Mouse (Mus musculus) hindbrain, embryonic 11.5 days (tissue): Measurements from ENCODE around the gene Cd300ld. TPM values are rescaled to one million over a fixed set of nuclear protein-coding genes. Genes with fewer than 3 reads are reported as not detected.

Experiments used
- ATAC-seq: fragments of 200-750 bp; cut with Nextera tagmentation; 2 replicates; pipeline ENCODE4 v1.8.0; 2017; ENCODE audit warnings: mild to moderate bottlenecking, moderate TSS enrichment, moderate library complexity; ENCODE audit not compliant: low FRiP score
- DNase-seq: peaks from one replicate; pipeline ENCODE4 v3.0.0-alpha.2; 2015; ENCODE audit warnings: low spot score
- H3K27ac ChIP-seq: fragments of 300-500 bp; sonication (generic); 2 replicates; pipeline ENCODE4 v1.5.1; 2014; ENCODE audit warnings: mild to moderate bottlenecking, low read depth, low read length
- H3K27me3 ChIP-seq: fragments of 300-500 bp; sonication (generic); 2 replicates; pipeline ENCODE4 v1.6.1; 2014; ENCODE audit warnings: mild to moderate bottlenecking, low read length, moderate library complexity, mixed read lengths; ENCODE audit not compliant: control insufficient read depth, insufficient read depth
- H3K36me3 ChIP-seq: fragments of 300-500 bp; sonication (generic); 2 replicates; pipeline ENCODE4 v1.6.1; 2014; ENCODE audit warnings: mild to moderate bottlenecking, low read length, moderate library complexity, mixed read lengths; ENCODE audit not compliant: control insufficient read depth, insufficient read depth
- H3K4me1 ChIP-seq: fragments of 300-500 bp; sonication (generic); replicated peaks from 2 replicates; pipeline ENCODE4 v1.6.1; 2014; ENCODE audit warnings: low read length, mixed read lengths; ENCODE audit not compliant: control insufficient read depth, insufficient read depth
- H3K4me2 ChIP-seq: fragments of 300-500 bp; sonication (generic); replicated peaks from 2 replicates; pipeline ENCODE4 v1.6.1; 2014; ENCODE audit warnings: mild to moderate bottlenecking, low read depth, low read length
- H3K4me3 ChIP-seq: fragments of 300-500 bp; sonication (generic); 2 replicates; pipeline ENCODE4 v1.5.1; 2014; ENCODE audit warnings: low read depth, low read length
- H3K9ac ChIP-seq: fragments of 300-500 bp; sonication (generic); 2 replicates; pipeline ENCODE4 v1.6.1; 2014; ENCODE audit warnings: low read depth, low read length
- H3K9me3 ChIP-seq: fragments of 300-500 bp; sonication (generic); 2 replicates; pipeline ENCODE4 v1.6.1; 2016; ENCODE audit warnings: low read length; ENCODE audit not compliant: control insufficient read depth
- whole genome bisulfite sequencing: fragments of 180-500 bp; shearing (Covaris S2); extraction: QIAGEN DNeasy Blood & Tissue Kit; methylation state at CpG from one replicate; pipeline ENCODE4 v1.1.7; 2014; 5-methylcytosine and 5-hydroxymethylcytosine counted together
- polyA plus RNA-seq: library from polyadenylated mRNA; unstranded; fragments of >200 nt; fragmentation: Nextera tagmentation; extraction: Ambion mirVana; gene quantifications from 2 replicates; pipeline ENCODE4 v1.2.1, GENCODE M21; 2014

Cd300ld gene
- polyA plus RNA-seq, 1 experiment from 2014 or later, result 0.25 TPM

DNA sequence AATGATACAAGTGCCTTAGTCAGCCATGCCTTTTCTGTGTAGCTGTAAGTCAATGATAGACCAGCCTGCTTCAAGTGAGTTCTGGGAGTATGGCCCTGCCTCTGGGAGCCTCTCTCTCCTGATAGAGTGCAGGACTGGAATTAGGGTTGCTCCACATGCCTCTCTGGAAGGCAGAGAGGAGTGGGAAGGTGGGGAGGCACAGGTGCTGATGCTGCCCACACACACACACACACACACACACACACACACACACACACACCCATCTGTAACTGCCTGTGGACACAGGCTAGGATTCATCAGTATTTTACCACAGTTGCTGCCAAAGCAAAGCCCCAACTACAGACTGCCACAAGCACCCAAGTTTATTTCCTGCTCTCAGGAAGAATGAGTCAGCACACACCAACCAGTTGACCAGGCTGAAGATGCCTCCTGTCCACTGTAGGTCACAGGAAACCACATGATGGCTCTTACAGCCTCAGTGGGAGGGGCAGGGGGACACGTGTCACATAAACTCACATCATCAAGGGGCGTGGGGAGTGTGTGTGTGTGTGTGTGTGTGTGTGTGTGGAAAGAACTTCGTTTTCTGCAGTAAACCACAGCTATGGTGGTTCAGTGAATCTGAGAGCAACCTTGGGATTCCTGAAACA lies 24.4 kb downstream of the Cd300ld start:
- Histone ChIP-seq H3K27me3 (no peaks in the 10 kb centered on the region), H3K9ac (no peak overlapping the region), H3K4me3 (no peak overlapping the region), H3K9me3 (no peaks in the 10 kb centered on the region), H3K27ac (no peak overlapping the region), H3K36me3 (no peaks in the 10 kb centered on the region), H3K4me2 (no peak overlapping the region), H3K4me1 (no peaks in the 10 kb centered on the region)
- WGBS, result 72% methylated on average over 3 of the region's 3 CpGs
- DNase-seq (no peak), ATAC-seq (no peak)

DNA sequence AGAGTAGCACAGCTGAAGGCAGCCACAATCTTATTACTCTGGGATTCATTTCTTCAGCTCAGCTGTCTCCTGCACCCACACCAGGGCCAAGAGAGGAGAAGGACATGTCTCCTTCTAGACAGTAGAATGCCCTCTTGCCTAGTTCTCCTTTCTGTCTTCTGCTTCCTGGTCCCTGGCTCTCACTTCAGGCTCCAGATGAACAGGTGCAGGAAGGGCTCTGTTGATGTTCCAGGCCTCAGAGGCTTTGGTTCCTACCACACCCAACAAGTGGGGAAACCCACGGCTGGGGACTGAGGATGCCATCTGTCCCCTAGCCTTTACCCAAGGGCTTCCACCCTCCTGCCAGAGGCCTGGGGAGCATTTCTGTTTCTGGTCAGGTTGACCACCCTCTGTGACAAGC lies 29.4 kb downstream of the Cd300ld start:
- H3K4me1 ChIP-seq, result no peaks in the 10 kb centered on the region
- H3K9me3 ChIP-seq, result no peaks in the 10 kb centered on the region
- H3K27ac ChIP-seq, result no peak overlapping the region
- H3K4me3 ChIP-seq, result no peak overlapping the region
- no peak overlapping the region for H3K4me2 ChIP-seq
- WGBS, result 83% methylated on average over 1 of the region's 1 CpGs
- ATAC-seq (no peak), DNase-seq (no peak)
- no peaks in the 10 kb centered on the region for H3K27me3 ChIP-seq
- H3K9ac ChIP-seq, result no peak overlapping the region
- H3K36me3 ChIP-seq, result no peaks in the 10 kb centered on the region

DNA sequence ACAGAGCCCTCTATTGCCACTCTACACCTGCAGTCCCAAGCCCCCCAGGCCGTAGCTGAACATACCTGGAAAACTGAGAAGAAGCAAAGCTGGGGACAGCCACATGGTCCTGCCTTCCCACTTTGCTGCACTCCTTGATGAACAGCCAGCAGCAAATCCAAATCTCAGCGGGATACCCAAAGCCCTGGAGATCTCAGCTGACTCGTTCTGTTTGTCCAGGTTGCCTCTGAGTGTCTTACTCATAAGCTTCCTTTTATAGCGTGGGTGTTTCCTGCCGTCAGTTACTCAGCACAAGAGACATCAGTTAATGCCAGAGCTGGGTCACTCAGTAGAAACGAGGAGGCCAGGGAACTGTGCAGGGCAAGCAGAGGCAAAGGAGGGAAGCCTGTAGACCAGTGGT lies 55.6 kb downstream of the Cd300ld start, which contains the start of gene Cd300lb:
Gene Cd300lb, minus strand, starts transcription at position 243 of the 400 bp plus-strand sequence.
- no peak within 1 kb of the TSS for H3K9ac ChIP-seq
- no peaks in the 10 kb centered on the region for H3K9me3 ChIP-seq
- no peak within 1 kb of the TSS for H3K27ac ChIP-seq
- no peaks in the 10 kb centered on the region for H3K36me3 ChIP-seq
- H3K4me2 ChIP-seq, result no peak within 1 kb of the TSS
- ATAC-seq, result no peak
- H3K27me3 ChIP-seq, result no peaks in the 10 kb centered on the region
- no peak for DNase-seq
- no peaks in the 10 kb centered on the region for H3K4me1 ChIP-seq
- no peak within 1 kb of the TSS for H3K4me3 ChIP-seq
- WGBS, result 70% methylated on average over 6 of the region's 6 CpGs

DNA sequence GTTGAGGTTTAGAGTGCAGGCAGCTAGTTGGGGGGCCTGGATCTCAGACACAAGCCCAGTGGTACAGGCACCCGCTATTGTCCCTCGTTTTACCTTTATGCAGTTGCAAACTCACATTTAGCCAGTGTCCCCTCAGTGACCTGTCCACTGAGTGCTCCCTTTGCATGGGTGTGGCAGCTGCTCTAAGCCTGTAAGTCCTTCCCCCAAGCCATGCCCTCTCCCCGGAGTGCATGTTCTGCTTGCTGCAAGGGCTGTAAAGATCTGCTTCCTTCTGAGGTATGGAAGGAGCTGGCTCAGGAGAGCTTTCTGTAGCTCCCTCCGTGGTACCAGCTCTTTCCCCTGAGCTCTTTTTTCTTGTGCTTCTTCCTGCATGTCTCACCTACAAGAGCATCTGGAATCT lies 56.1 kb downstream of the Cd300ld start:
- Histone ChIP-seq H3K36me3 (no peaks in the 10 kb centered on the region), H3K9ac (no peak overlapping the region), H3K4me3 (no peak overlapping the region), H3K4me2 (no peak overlapping the region), H3K27me3 (no peaks in the 10 kb centered on the region), H3K27ac (no peak overlapping the region), H3K4me1 (no peaks in the 10 kb centered on the region), H3K9me3 (no peaks in the 10 kb centered on the region)
- DNase-seq (no peak), ATAC-seq (no peak)
- WGBS, result 76% methylated on average over 4 of the region's 4 CpGs

Other genes starting within 250 kb of the Cd300ld start
- gene Kif19a, start 224.5 kb downstream of the Cd300ld start, polyA plus RNA-seq, result 1.8 and 1.9 TPM in 2 replicates
- gene Btbd17, start 194.0 kb downstream of the Cd300ld start, polyA plus RNA-seq, result 39.2 and 46.2 TPM in 2 replicates
- 0.20 and 0.45 TPM in 2 replicates for gene Gpr142, start 191.0 kb downstream of the Cd300ld start, polyA plus RNA-seq
- gene Gprc5c, start 138.8 kb downstream of the Cd300ld start, polyA plus RNA-seq, result 17.7 and 18.3 TPM in 2 replicates
- 0.92 and 1.0 TPM in 2 replicates for gene Cd300a, start 99.9 kb downstream of the Cd300ld start, polyA plus RNA-seq
- 0.06 and 0.22 TPM in 2 replicates for gene Cd300lb, start 55.5 kb downstream of the Cd300ld start, polyA plus RNA-seq
- gene Cd300c, start 20.8 kb downstream of the Cd300ld start, polyA plus RNA-seq, result not detected in 2 replicates
- gene Cd300c2, start 12.0 kb upstream of the Cd300ld start, polyA plus RNA-seq, result 1.1 and 1.2 TPM in 2 replicates
- not detected in 2 replicates for gene Cd300ld2, start 26.3 kb upstream of the Cd300ld start, polyA plus RNA-seq
- not detected in 2 replicates for gene Cd300ld4, start 37.1 kb upstream of the Cd300ld start, polyA plus RNA-seq
- gene Cd300ld5, start 47.8 kb upstream of the Cd300ld start, polyA plus RNA-seq, result not detected in 2 replicates
- not detected in 2 replicates for gene Cd300ld3, start 58.5 kb upstream of the Cd300ld start, polyA plus RNA-seq
- gene Cd300e, start 72.3 kb upstream of the Cd300ld start, polyA plus RNA-seq, result not detected in 2 replicates
- 0.42 and 0.85 TPM in 2 replicates for gene Rab37, start 101.5 kb upstream of the Cd300ld start, polyA plus RNA-seq
- gene Cd300lf, start 144.1 kb upstream of the Cd300ld start, polyA plus RNA-seq, result 0.22 TPM in 1 of 2 replicates, not detected in the other
- gene Slc9a3r1, start 173.4 kb upstream of the Cd300ld start, polyA plus RNA-seq, result 29.5 and 33.7 TPM in 2 replicates
- 7.2 and 7.3 TPM in 2 replicates for gene Tmem104, start 197.6 kb upstream of the Cd300ld start, polyA plus RNA-seq
- 19.5 and 20.1 TPM in 2 replicates for gene Nat9, start 197.9 kb upstream of the Cd300ld start, polyA plus RNA-seq